Mouse (Mus musculus) MEL (cell line): ENCODE measurements around the gene Ccdc144b. TPM values are rescaled to one million over a fixed set of nuclear protein-coding genes. Genes with fewer than 3 reads are reported as not detected.

ENCODE experiments used
- DNase-seq: peaks from one replicate; pipeline ENCODE4 v3.0.0; 2011; ENCODE audit warnings: low read depth, low spot score
- H3K27ac ChIP-seq: 2 replicates; pipeline ENCODE4 v1.5.1; 2012; ENCODE audit warnings: low read depth, mild to moderate bottlenecking, control low read depth, low read length, moderate library complexity; ENCODE audit not compliant: control insufficient read depth
- H3K27me3 ChIP-seq, 2 experiments: fragments of 150-350 bp in 1 of 2; sonication (generic) in 1 of 2; 2 replicates each; pipeline ENCODE4 v1.6.1; 2012; ENCODE audit warnings: low read length in 2 of 2, mild to moderate bottlenecking in 2 of 2, improper control_type of control experiment in 1 of 2, moderate library complexity in 1 of 2; ENCODE audit not compliant: insufficient read depth in 2 of 2, control insufficient read depth in 1 of 2
- H3K36me3 ChIP-seq, 2 experiments: 2 replicates each; pipeline ENCODE4 v1.6.1; 2012 to 2014; ENCODE audit warnings: low read length in 2 of 2, improper control_type of control experiment in 1 of 2, inconsistent platforms in 1 of 2, mild to moderate bottlenecking in 1 of 2; ENCODE audit not compliant: insufficient read depth in 2 of 2, control insufficient read depth in 1 of 2
- H3K4me1 ChIP-seq, 2 experiments: fragments of 150-350 bp in 1 of 2; sonication (generic) in 1 of 2; 2 replicates each; pipeline ENCODE4 v1.6.1; 2012; ENCODE audit warnings: low read length in 2 of 2, improper control_type of control experiment in 1 of 2, mild to moderate bottlenecking in 1 of 2; ENCODE audit not compliant: insufficient read depth in 2 of 2, control insufficient read depth in 1 of 2
- H3K4me3 ChIP-seq, 2 experiments: fragments of 150-350 bp in 1 of 2; sonication (generic) in 1 of 2; 2 replicates each; pipeline ENCODE4 v1.5.1; 2012; ENCODE audit warnings: low read depth in 2 of 2, low read length in 2 of 2, mild to moderate bottlenecking in 2 of 2, moderate library complexity in 2 of 2, control low read depth in 1 of 2, improper control_type of control experiment in 1 of 2; ENCODE audit not compliant: control insufficient read depth in 1 of 2, insufficient read depth in 1 of 2
- H3K79me2 ChIP-seq: 2 replicates; pipeline ENCODE4 v1.6.1; 2012; ENCODE audit warnings: mild to moderate bottlenecking, low read length, moderate library complexity; ENCODE audit not compliant: control insufficient read depth, poor library complexity, insufficient read depth
- H3K9ac ChIP-seq: 2 replicates; pipeline ENCODE4 v1.6.1; 2012; ENCODE audit warnings: low read depth, mild to moderate bottlenecking, control low read depth, low read length, moderate library complexity; ENCODE audit not compliant: control insufficient read depth, poor library complexity, severe bottlenecking
- H3K9me3 ChIP-seq: fragments of 150-350 bp; sonication (generic); replicated peaks from 2 replicates; pipeline ENCODE4 v1.6.1; 2012; ENCODE audit warnings: mild to moderate bottlenecking, low read length, improper control_type of control experiment, moderate library complexity; ENCODE audit not compliant: insufficient read depth
- BHLHE40 ChIP-seq: IDR thresholded peaks from 2 replicates; pipeline ENCODE4 v1.6.1; 2012; ENCODE audit warnings: low read depth, mild to moderate bottlenecking, inconsistent platforms, low read length, improper control_type of control experiment, borderline replicate concordance
- E2F4 ChIP-seq: IDR thresholded peaks from 2 replicates; pipeline ENCODE4 v1.6.1; 2011; ENCODE audit warnings: low read depth, low read length, improper control_type of control experiment, borderline replicate concordance
- ELF1 ChIP-seq: IDR thresholded peaks from 2 replicates; pipeline ENCODE4 v1.6.1; 2014; ENCODE audit warnings: low read depth, mild to moderate bottlenecking, inconsistent platforms, low read length, improper control_type of control experiment, moderate library complexity
- EP300 ChIP-seq, 2 experiments: IDR thresholded peaks; 2 replicates each; pipeline ENCODE4 v1.6.1; 2011; ENCODE audit warnings: improper control_type of control experiment in 2 of 2, low read length in 2 of 2, low read depth in 1 of 2, mild to moderate bottlenecking in 1 of 2
- GATA1 ChIP-seq: IDR thresholded peaks from 2 replicates; pipeline ENCODE4 v1.6.1; 2011; ENCODE audit warnings: low read depth, low read length, improper control_type of control experiment
- HCFC1 ChIP-seq: IDR thresholded peaks from 2 replicates; pipeline ENCODE4 v1.6.1; 2012; ENCODE audit warnings: low read depth, mild to moderate bottlenecking, inconsistent platforms, low read length, improper control_type of control experiment, moderate library complexity
- JUND ChIP-seq: IDR thresholded peaks from 2 replicates; pipeline ENCODE4 v1.6.1; 2011; ENCODE audit warnings: low read depth, mild to moderate bottlenecking, improper control_type of control experiment, low read length
- KAT2A ChIP-seq: conservative IDR thresholded peaks from 2 replicates; pipeline ENCODE4 v1.6.1; 2012; ENCODE audit warnings: low read depth, low read length, improper control_type of control experiment, inconsistent platforms
- MAX ChIP-seq: IDR thresholded peaks from 2 replicates; pipeline ENCODE4 v1.6.1; 2011; ENCODE audit warnings: low read length, improper control_type of control experiment
- MAZ ChIP-seq: IDR thresholded peaks from 2 replicates; pipeline ENCODE4 v1.6.1; 2012; ENCODE audit warnings: low read depth, mild to moderate bottlenecking, inconsistent platforms, low read length, improper control_type of control experiment
- POLR2A ChIP-seq, 2 experiments: IDR thresholded peaks; 2 replicates each; pipeline ENCODE4 v1.6.1; 2011 to 2012; ENCODE audit warnings: low read length in 2 of 2, mild to moderate bottlenecking in 2 of 2, control low read depth in 1 of 2, improper control_type of control experiment in 1 of 2, low read depth in 1 of 2, moderate library complexity in 1 of 2; ENCODE audit not compliant: control insufficient read depth in 1 of 2, insufficient read depth in 1 of 2, poor library complexity in 1 of 2
- POLR2AphosphoS2 ChIP-seq: IDR thresholded peaks from 2 replicates; pipeline ENCODE4 v1.6.1; 2011; ENCODE audit warnings: low read length, improper control_type of control experiment
- POLR2AphosphoS5 ChIP-seq: IDR thresholded peaks from 2 replicates; pipeline ENCODE4 v1.6.1; 2012; ENCODE audit warnings: low read depth, borderline replicate concordance, mild to moderate bottlenecking, inconsistent platforms, low read length, moderate library complexity, mixed read lengths
- SIN3A ChIP-seq: IDR thresholded peaks from 2 replicates; pipeline ENCODE4 v1.6.1; 2012; ENCODE audit warnings: low read length, improper control_type of control experiment, inconsistent platforms
- SMC3 ChIP-seq: IDR thresholded peaks from 2 replicates; pipeline ENCODE4 v1.6.1; 2011; ENCODE audit warnings: low read depth, low read length, improper control_type of control experiment
- TBP ChIP-seq: IDR thresholded peaks from 2 replicates; pipeline ENCODE4 v1.8.0; 2011; ENCODE audit warnings: low read depth, low read length, improper control_type of control experiment
- TCF12 ChIP-seq: IDR thresholded peaks from 2 replicates; pipeline ENCODE4 v1.6.1; 2014; ENCODE audit warnings: low read depth, mild to moderate bottlenecking, inconsistent platforms, low read length, improper control_type of control experiment, moderate library complexity
- ZKSCAN1 ChIP-seq: IDR thresholded peaks from 2 replicates; pipeline ENCODE4 v1.6.1; 2012; ENCODE audit warnings: low read depth, mild to moderate bottlenecking, inconsistent platforms, low read length, improper control_type of control experiment, moderate library complexity
- polyA plus RNA-seq, 2 experiments: library from polyadenylated mRNA; stranded (reverse) in 1 of 2; unstranded in 1 of 2; fragments of >175 nt in 1 of 2; fragments of >200 nt in 1 of 2; gene quantifications; 2 replicates each; pipeline versions ENCODE4 v1.2.1 to v1.2.4; 2012; ENCODE audit warnings: low replicate concordance in 2 of 2, low read depth in 1 of 2; ENCODE audit not compliant: insufficient read length in 2 of 2, insufficient read depth in 1 of 2, missing spikeins in 1 of 2
- total RNA-seq: library from RNA; depleted of rRNA; stranded (reverse); fragments of 300-350 nt; gene quantifications from 2 replicates; pipeline ENCODE4 v1.2.3, GENCODE M21; 2012

The Ccdc144b gene
- total and polyA plus RNA-seq, 3 experiments = not detected

- TF ChIP-seq POLR2AphosphoS5 (no peak), E2F4 (no peak), BHLHE40 (no peak), MAZ (no peak), POLR2A (IDR thresholded peaks at IDR 0.05; ENCODE audit: control insufficient read depth in 1 of 2, insufficient read depth in 1 of 2, low read depth in 1 of 2, low read length in 2 of 2, poor library complexity in 1 of 2) (no peak), TBP (no peak), EP300 (IDR thresholded peaks at IDR 0.05; ENCODE audit: low read depth in 1 of 2, low read length in 2 of 2) (no peak), KAT2A (no peak)
- TF ChIP-seq, all 39 proteins: peak for 0
- Histone ChIP-seq H3K36me3 (peaks cover 0 to 21% of the 10 kb centered on the region in 2 experiments; a peak in 2 of 4 replicates), H3K4me1 (peaks cover 14 to 15% of the 10 kb centered on the region in 2 experiments), H3K79me2 (no peaks in the 10 kb centered on the region), H3K9me3 (no peaks in the 10 kb centered on the region), H3K27me3 (no peaks in the 10 kb centered on the region), H3K9ac (no peak overlapping the region), H3K27ac (no peak overlapping the region), H3K4me3 (no peak overlapping the region)
- no peak for DNase-seq
Observed at GRCm38 (mm10) chr3:35970441-35970840, 82.9 kb downstream of the Ccdc144b start.

GRCm38 (mm10) chr3:35967366-35967921, 85.9 kb downstream of the Ccdc144b start:
- Histone ChIP-seq H3K27ac (peak overlapping the region; percentile 88; the same call in 1 of the 2 replicates), H3K9me3 (no peaks in the 10 kb centered on the region), H3K9ac (no peak overlapping the region), H3K36me3 (peaks cover 0 to 26% of the 10 kb centered on the region in 2 experiments; a peak in 2 of 4 replicates), H3K4me3 (no peak overlapping the region), H3K79me2 (no peaks in the 10 kb centered on the region), H3K27me3 (no peaks in the 10 kb centered on the region), H3K4me1 (peaks cover 17 to 20% of the 10 kb centered on the region in 2 experiments)
- TF ChIP-seq SMC3 (no peak), GATA1 (peak; percentile 36; the same call in 1 of the 2 replicates), BHLHE40 (no peak), SIN3A (no peak), KAT2A (no peak), EP300 (IDR thresholded peaks at IDR 0.05; ENCODE audit: low read depth in 1 of 2, low read length in 2 of 2) (peak in 1 of 2 experiments; percentile 60; a peak in 1 of 4 replicates), JUND (no peak), TCF12 (peak; percentile 62), HCFC1 (no peak), ZKSCAN1 (no peak), ELF1 (no peak), MAX (no peak), POLR2AphosphoS2 (no peak)
- DNase-seq = peak; percentile 27
